Mouse (Mus musculus): ENCODE measurements around the gene Dennd1b. TPM values are rescaled to one million over a fixed set of nuclear protein-coding genes. Genes with fewer than 3 reads are reported as not detected.

Dennd1b gene
- polyA plus RNA-seq, 1 experiment from 2014 or later: 14.7 TPM

GRCm38 (mm10) chr1:138995621-138996380 lies 32.6 kb downstream of the Dennd1b start:
- 89% methylated on average over 6 of the region's 6 CpGs for WGBS
- Histone ChIP-seq H3K4me1 (replicated peaks; ENCODE audit: control insufficient read depth, insufficient read depth, low read length) (no peaks in the 10 kb centered on the region; the same call in 1 of the 2 replicates), H3K4me3 (ENCODE audit: low read depth, low read length) (no peak overlapping the region), H3K27ac (ENCODE audit: low read depth, low read length) (no peak overlapping the region), H3K36me3 (ENCODE audit: control insufficient read depth, insufficient read depth, low read length) (no peaks in the 10 kb centered on the region), H3K27me3 (ENCODE audit: control insufficient read depth, insufficient read depth, low read length) (no peaks in the 10 kb centered on the region), H3K9me3 (ENCODE audit: control insufficient read depth, low read length) (no peaks in the 10 kb centered on the region), H3K9ac (ENCODE audit: low read depth, low read length) (no peak overlapping the region), H3K4me2 (replicated peaks; ENCODE audit: low read depth, low read length) (no peak overlapping the region)
- DNase-seq (ENCODE audit: low spot score): no peak
- ATAC-seq (ENCODE audit: low FRiP score): no peak

DNA sequence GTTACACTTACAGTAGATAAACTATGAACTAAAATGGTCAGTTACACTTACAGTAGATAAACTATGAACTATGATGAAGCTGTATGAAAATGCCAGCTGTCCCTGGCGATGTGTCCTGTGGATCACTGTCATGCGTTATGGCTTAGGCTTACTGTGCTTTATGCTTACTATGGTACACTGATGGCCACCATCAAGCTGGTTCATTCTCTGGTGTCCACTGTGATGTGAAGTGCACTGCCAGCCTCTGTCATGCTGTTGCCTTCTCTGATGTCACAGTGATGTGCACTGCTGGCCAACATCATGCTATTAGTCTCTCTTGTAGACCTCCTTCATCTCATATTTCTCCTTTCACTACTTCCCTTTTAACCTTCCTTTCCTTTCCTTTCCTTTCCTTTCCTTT lies 33.4 kb downstream of the Dennd1b start:
- H3K9me3 ChIP-seq (ENCODE audit: control insufficient read depth, low read length): no peaks in the 10 kb centered on the region
- ATAC-seq (ENCODE audit: low FRiP score): no peak
- no peak overlapping the region for H3K4me2 ChIP-seq (replicated peaks; ENCODE audit: low read depth, low read length)
- no peak for DNase-seq (ENCODE audit: low spot score)
- H3K9ac ChIP-seq (ENCODE audit: low read depth, low read length): no peak overlapping the region
- H3K27me3 ChIP-seq (ENCODE audit: control insufficient read depth, insufficient read depth, low read length): no peaks in the 10 kb centered on the region
- WGBS: 91% methylated on average over 2 of the region's 2 CpGs
- H3K36me3 ChIP-seq (ENCODE audit: control insufficient read depth, insufficient read depth, low read length): no peaks in the 10 kb centered on the region
- H3K4me1 ChIP-seq (replicated peaks; ENCODE audit: control insufficient read depth, insufficient read depth, low read length): no peaks in the 10 kb centered on the region; the same call in 1 of the 2 replicates
- no peak overlapping the region for H3K27ac ChIP-seq (ENCODE audit: low read depth, low read length)
- H3K4me3 ChIP-seq (ENCODE audit: low read depth, low read length): no peak overlapping the region

- Histone ChIP-seq H3K4me3 (ENCODE audit: low read depth, low read length) (no peak overlapping the region), H3K4me2 (replicated peaks; ENCODE audit: low read depth, low read length) (no peak overlapping the region), H3K36me3 (ENCODE audit: control insufficient read depth, insufficient read depth, low read length) (no peaks in the 10 kb centered on the region), H3K27me3 (ENCODE audit: control insufficient read depth, insufficient read depth, low read length) (no peaks in the 10 kb centered on the region), H3K9ac (ENCODE audit: low read depth, low read length) (peak overlapping the region; percentile 8; the same call in 1 of the 2 replicates), H3K9me3 (ENCODE audit: control insufficient read depth, low read length) (no peaks in the 10 kb centered on the region), H3K4me1 (replicated peaks; ENCODE audit: control insufficient read depth, insufficient read depth, low read length) (no peaks in the 10 kb centered on the region), H3K27ac (ENCODE audit: low read depth, low read length) (peak overlapping the region; percentile 3; the same call in 1 of the 2 replicates)
- DNase-seq (ENCODE audit: low spot score): peak; percentile 30
- 30% methylated on average over 9 of the region's 9 CpGs for WGBS
- ATAC-seq (ENCODE audit: low FRiP score): peak; percentile 73
Observed at GRCm38 (mm10) chr1:139000675-139001379, 37.6 kb downstream of the Dennd1b start.

GRCm38 (mm10) chr1:139003503-139003902 lies 40.3 kb downstream of the Dennd1b start:
- 87% methylated on average over 2 of the region's 2 CpGs for WGBS
- Histone ChIP-seq H3K9me3 (ENCODE audit: control insufficient read depth, low read length) (no peaks in the 10 kb centered on the region), H3K27me3 (ENCODE audit: control insufficient read depth, insufficient read depth, low read length) (no peaks in the 10 kb centered on the region)

DNA sequence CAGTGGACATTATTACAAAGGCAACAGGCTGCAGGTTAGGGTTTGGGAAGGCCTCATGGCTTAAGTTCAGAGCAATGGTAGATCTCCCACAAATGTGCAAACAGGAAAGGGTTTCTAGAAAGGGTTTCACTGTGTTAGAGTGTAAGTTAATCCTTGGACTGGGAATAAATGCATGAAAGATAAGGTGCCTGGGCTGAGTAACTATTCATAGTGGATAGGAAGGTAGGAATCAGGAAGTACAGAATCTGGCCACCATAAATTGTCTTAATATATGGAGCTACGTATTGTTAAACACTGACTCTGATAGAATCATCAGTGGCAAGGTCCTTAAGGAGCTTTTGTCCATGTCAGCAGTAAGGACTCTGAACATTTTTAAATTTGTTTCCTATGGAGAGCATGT lies 42.8 kb downstream of the Dennd1b start:
- H3K36me3 ChIP-seq (ENCODE audit: control insufficient read depth, insufficient read depth, low read length): no peaks in the 10 kb centered on the region
- no peaks in the 10 kb centered on the region for H3K4me1 ChIP-seq (replicated peaks; ENCODE audit: control insufficient read depth, insufficient read depth, low read length)
- H3K9ac ChIP-seq (ENCODE audit: low read depth, low read length): no peak overlapping the region
- ATAC-seq (ENCODE audit: low FRiP score) (no peak), DNase-seq (ENCODE audit: low spot score) (no peak)
- H3K27ac ChIP-seq (ENCODE audit: low read depth, low read length): no peak overlapping the region
- no peak overlapping the region for H3K4me3 ChIP-seq (ENCODE audit: low read depth, low read length)
- WGBS: 96% methylated on average over 1 of the region's 1 CpGs
- H3K9me3 ChIP-seq (ENCODE audit: control insufficient read depth, low read length): no peaks in the 10 kb centered on the region
- no peak overlapping the region for H3K4me2 ChIP-seq (replicated peaks; ENCODE audit: low read depth, low read length)
- no peaks in the 10 kb centered on the region for H3K27me3 ChIP-seq (ENCODE audit: control insufficient read depth, insufficient read depth, low read length)

More at GRCm38 (mm10) chr1:139003503-139003902, 40.3 kb downstream of the Dennd1b start:
- no peak for ATAC-seq (ENCODE audit: low FRiP score)
- H3K27ac ChIP-seq (ENCODE audit: low read depth, low read length): no peak overlapping the region
- no peak overlapping the region for H3K4me2 ChIP-seq (replicated peaks; ENCODE audit: low read depth, low read length)
- H3K36me3 ChIP-seq (ENCODE audit: control insufficient read depth, insufficient read depth, low read length): no peaks in the 10 kb centered on the region
- H3K4me3 ChIP-seq (ENCODE audit: low read depth, low read length): no peak overlapping the region
- no peaks in the 10 kb centered on the region for H3K4me1 ChIP-seq (replicated peaks; ENCODE audit: control insufficient read depth, insufficient read depth, low read length)
- no peak overlapping the region for H3K9ac ChIP-seq (ENCODE audit: low read depth, low read length)
- no peak for DNase-seq (ENCODE audit: low spot score)

DNA sequence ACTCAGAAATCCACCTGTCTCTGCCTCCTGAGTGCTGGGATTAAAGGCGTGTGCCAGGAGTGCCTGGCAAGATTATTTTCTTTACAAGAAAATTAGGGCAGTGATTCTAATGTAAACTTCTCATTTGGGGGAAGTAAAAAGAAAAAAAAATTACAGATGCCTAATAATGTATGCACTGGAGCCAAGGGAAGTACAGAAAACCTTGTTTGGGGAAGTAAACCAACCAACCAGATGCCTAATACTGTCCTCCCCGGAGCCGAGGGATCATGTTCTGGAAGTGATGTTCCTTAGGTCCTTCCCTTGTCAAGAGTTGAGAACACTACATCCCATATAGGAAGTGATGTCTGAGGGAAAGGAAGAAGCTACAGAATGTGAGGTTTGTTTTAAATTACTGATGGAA lies 44.2 kb downstream of the Dennd1b start:
- no peak for ATAC-seq (ENCODE audit: low FRiP score)
- Histone ChIP-seq H3K27ac (ENCODE audit: low read depth, low read length) (no peak overlapping the region), H3K9me3 (ENCODE audit: control insufficient read depth, low read length) (no peaks in the 10 kb centered on the region), H3K4me2 (replicated peaks; ENCODE audit: low read depth, low read length) (no peak overlapping the region), H3K36me3 (ENCODE audit: control insufficient read depth, insufficient read depth, low read length) (no peaks in the 10 kb centered on the region), H3K4me3 (ENCODE audit: low read depth, low read length) (no peak overlapping the region), H3K4me1 (replicated peaks; ENCODE audit: control insufficient read depth, insufficient read depth, low read length) (no peaks in the 10 kb centered on the region), H3K9ac (ENCODE audit: low read depth, low read length) (no peak overlapping the region), H3K27me3 (ENCODE audit: control insufficient read depth, insufficient read depth, low read length) (no peaks in the 10 kb centered on the region)
- 91% methylated on average over 3 of the region's 3 CpGs for WGBS
- DNase-seq (ENCODE audit: low spot score): no peak

DNA sequence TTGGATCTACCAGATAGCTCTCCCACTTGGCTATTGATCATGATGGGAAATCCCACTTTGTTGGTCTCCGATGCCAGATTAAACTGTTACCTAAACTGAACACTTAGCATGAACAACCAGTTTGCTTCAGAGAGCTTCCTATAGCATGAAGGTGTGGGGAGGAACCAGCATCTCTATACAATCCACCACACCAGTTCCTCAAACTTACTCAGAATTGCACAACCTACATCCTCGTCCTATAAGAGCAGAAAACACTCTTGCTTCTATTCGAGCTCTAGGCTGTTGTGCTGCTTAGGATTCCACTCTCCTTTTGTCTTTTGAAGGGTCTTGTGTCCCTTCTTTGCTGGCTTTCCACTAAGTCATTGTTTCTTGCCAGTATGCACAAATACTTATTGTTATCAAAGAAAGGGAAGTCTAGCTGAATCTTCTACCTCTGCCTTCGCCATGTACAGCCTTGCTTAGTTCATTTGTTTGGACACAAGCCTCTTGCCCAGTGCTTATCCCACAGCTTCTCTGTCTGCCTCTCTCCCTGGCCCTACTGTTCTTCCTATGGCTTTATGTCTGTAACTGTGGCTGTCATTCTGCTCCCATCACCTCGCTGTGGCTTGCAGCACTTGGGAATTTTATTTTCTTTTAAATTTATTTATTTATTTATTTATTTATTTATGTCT lies 52.0 kb downstream of the Dennd1b start:
- Histone ChIP-seq H3K4me1 (replicated peaks; ENCODE audit: control insufficient read depth, insufficient read depth, low read length) (no peaks in the 10 kb centered on the region), H3K9me3 (ENCODE audit: control insufficient read depth, low read length) (no peaks in the 10 kb centered on the region), H3K4me2 (replicated peaks; ENCODE audit: low read depth, low read length) (no peak overlapping the region), H3K27me3 (ENCODE audit: control insufficient read depth, insufficient read depth, low read length) (no peaks in the 10 kb centered on the region), H3K27ac (ENCODE audit: low read depth, low read length) (no peak overlapping the region), H3K4me3 (ENCODE audit: low read depth, low read length) (no peak overlapping the region), H3K36me3 (ENCODE audit: control insufficient read depth, insufficient read depth, low read length) (no peaks in the 10 kb centered on the region), H3K9ac (ENCODE audit: low read depth, low read length) (no peak overlapping the region)
- 69% methylated on average over 5 of the region's 5 CpGs for WGBS
- ATAC-seq (ENCODE audit: low FRiP score) (no peak), DNase-seq (ENCODE audit: low spot score) (no peak)

GRCm38 (mm10) chr1:139021298-139021697 lies 58.1 kb downstream of the Dennd1b start:
- Histone ChIP-seq H3K4me1 (replicated peaks; ENCODE audit: control insufficient read depth, insufficient read depth, low read length) (no peaks in the 10 kb centered on the region), H3K4me3 (ENCODE audit: low read depth, low read length) (no peak overlapping the region), H3K27me3 (ENCODE audit: control insufficient read depth, insufficient read depth, low read length) (no peaks in the 10 kb centered on the region), H3K27ac (ENCODE audit: low read depth, low read length) (no peak overlapping the region), H3K9ac (ENCODE audit: low read depth, low read length) (no peak overlapping the region), H3K36me3 (ENCODE audit: control insufficient read depth, insufficient read depth, low read length) (no peaks in the 10 kb centered on the region), H3K4me2 (replicated peaks; ENCODE audit: low read depth, low read length) (no peak overlapping the region), H3K9me3 (ENCODE audit: control insufficient read depth, low read length) (no peaks in the 10 kb centered on the region)
- 69% methylated on average over 7 of the region's 7 CpGs for whole genome bisulfite sequencing
- DNase-seq (ENCODE audit: low spot score) (no peak), ATAC-seq (ENCODE audit: low FRiP score) (no peak)
